Mouse (Mus musculus) c-Kit-negative CD71-positive TER-119-positive erythroid progenitor cells, embryonic 14.5 days (primary cell): ENCODE results near the gene Smim26.

Source experiments
- DNase-seq: peaks from one replicate; pipeline ENCODE4 v3.0.0-alpha.2; 2013; ENCODE audit warnings: low read depth, low spot score

Gene Smim26

GRCm38 (mm10) chr2:144635644-144636320 is 41.9 kb downstream of the Smim26 start:
- peak; percentile 13 for DNase-seq

GRCm38 (mm10) chr2:144637204-144637603 is 43.4 kb downstream of the Smim26 start:
- DNase-seq, result no peak

GRCm38 (mm10) chr2:144637671-144638395 is 44.0 kb downstream of the Smim26 start:
- DNase-seq, result no peak

GRCm38 (mm10) chr2:144638719-144639118 is 44.9 kb downstream of the Smim26 start:
- no peak for DNase-seq

- no peak for DNase-seq
Measured at GRCm38 (mm10) chr2:144640101-144640500, 46.2 kb downstream of the Smim26 start.

GRCm38 (mm10) chr2:144641991-144642390 is 48.1 kb downstream of the Smim26 start:
- DNase-seq, result no peak
